Mouse (Mus musculus) embryonic fibroblast, embryonic 13.5 days (primary cell): ENCODE data around the gene Slc25a30. TPM values are rescaled to one million over a fixed set of nuclear protein-coding genes. Genes with fewer than 3 reads are reported as not detected.
A peak's percentile ranks its signal among the peaks of the same experiment; 100 is the strongest.

Source experiments
- H3K27ac ChIP-seq: 2 replicates; pipeline ENCODE4 v1.5.1; 2012; ENCODE audit warnings: low read length, control low read depth, inconsistent platforms; ENCODE audit not compliant: insufficient read depth
- H3K4me1 ChIP-seq: 2 replicates; pipeline ENCODE4 v1.6.1; 2011; ENCODE audit warnings: low read length; ENCODE audit not compliant: control insufficient read depth, insufficient read depth
- H3K4me3 ChIP-seq: 2 replicates; pipeline ENCODE4 v1.5.1; 2011; ENCODE audit warnings: mild to moderate bottlenecking, control low read depth, low read length; ENCODE audit not compliant: insufficient read depth
- CTCF ChIP-seq: IDR thresholded peaks from 2 replicates; pipeline ENCODE4 v1.5.1; 2011; ENCODE audit warnings: mild to moderate bottlenecking, control low read depth, low read length, moderate library complexity, borderline replicate concordance; ENCODE audit not compliant: insufficient read depth
- POLR2A ChIP-seq: IDR thresholded peaks from 2 replicates; pipeline ENCODE4 v1.6.1; 2011; ENCODE audit warnings: low read depth, mild to moderate bottlenecking, control low read depth, low read length, moderate library complexity
- polyA plus RNA-seq: library from polyadenylated mRNA; stranded (reverse); fragments of >200 nt; gene quantifications from 2 replicates; pipeline ENCODE4 v1.2.4, GENCODE M21; 2011; ENCODE audit warnings: low read depth; ENCODE audit not compliant: missing spikeins, insufficient read length

Slc25a30 gene
- polyA plus RNA-seq, 1 experiment, result 23.8 TPM

GRCm38 (mm10) chr14:75771101-75771501 is 15.7 kb downstream of the Slc25a30 start:
- no peak for TF ChIP-seq CTCF
- no peak for TF ChIP-seq POLR2A
- H3K4me3 ChIP-seq, result no peak overlapping the region
- H3K4me1 ChIP-seq, result no peaks in the 10 kb centered on the region
- no peak overlapping the region for H3K27ac ChIP-seq

GRCm38 (mm10) chr14:75769334-75769733 is 17.5 kb downstream of the Slc25a30 start:
- TF ChIP-seq CTCF (no peak), POLR2A (no peak)
- no peaks in the 10 kb centered on the region for H3K4me1 ChIP-seq
- no peak overlapping the region for H3K4me3 ChIP-seq
- no peak overlapping the region for H3K27ac ChIP-seq

GRCm38 (mm10) chr14:75768275-75768608 is 18.6 kb downstream of the Slc25a30 start:
- no peaks in the 10 kb centered on the region for H3K4me1 ChIP-seq
- H3K27ac ChIP-seq, result no peak overlapping the region
- H3K4me3 ChIP-seq, result no peak overlapping the region
- no peak for TF ChIP-seq CTCF
- no peak for TF ChIP-seq POLR2A

- Histone ChIP-seq H3K27ac (no peak overlapping the region), H3K4me3 (no peak overlapping the region), H3K4me1 (no peaks in the 10 kb centered on the region)
- TF ChIP-seq POLR2A, result no peak
- TF ChIP-seq CTCF, result peak; percentile 85; the same call in 1 of the 2 replicates
These were observed 19.2 kb downstream of the Slc25a30 start for GRCm38 (mm10) chr14:75767492-75768274.

- TF ChIP-seq POLR2A, result no peak
- TF ChIP-seq CTCF, result peak; percentile 29; the same call in 1 of the 2 replicates
- no peak overlapping the region for H3K27ac ChIP-seq
- no peaks in the 10 kb centered on the region for H3K4me1 ChIP-seq
- no peak overlapping the region for H3K4me3 ChIP-seq
These were observed 25.6 kb downstream of the Slc25a30 start for GRCm38 (mm10) chr14:75761028-75761805.

- Histone ChIP-seq H3K27ac (no peak overlapping the region), H3K4me3 (no peak overlapping the region), H3K4me1 (no peaks in the 10 kb centered on the region)
- no peak for TF ChIP-seq POLR2A
- no peak for TF ChIP-seq CTCF
These were observed 28.4 kb downstream of the Slc25a30 start for GRCm38 (mm10) chr14:75758401-75758800.

- no peak overlapping the region for H3K4me3 ChIP-seq
- no peak overlapping the region for H3K27ac ChIP-seq
- peaks cover 2% of the 10 kb centered on the region for H3K4me1 ChIP-seq
- no peak for TF ChIP-seq CTCF
- TF ChIP-seq POLR2A, result no peak
These were observed 29.0 kb downstream of the Slc25a30 start for GRCm38 (mm10) chr14:75757821-75758220.

- TF ChIP-seq CTCF (no peak), POLR2A (0 out of 2 replicates have a peak, but pooled peaks have one; percentile 6)
- H3K27ac ChIP-seq, result peak overlapping the region; percentile 50; the same call in 1 of the 2 replicates
- no peak overlapping the region for H3K4me3 ChIP-seq
- H3K4me1 ChIP-seq, result peaks cover 5% of the 10 kb centered on the region
These were observed 29.9 kb downstream of the Slc25a30 start for GRCm38 (mm10) chr14:75756971-75757370.

- Histone ChIP-seq H3K4me3 (peak within 1 kb of the TSS; percentile 79), H3K4me1 (peaks cover 5% of the 10 kb centered on the region)
- TF ChIP-seq POLR2A (peak; percentile 63), CTCF (peak; percentile 27; the same call in 1 of the 2 replicates)
These were observed 32.6 kb downstream of the Slc25a30 start, which contains the start of gene Cog3 for GRCm38 (mm10) chr14:75753991-75754817. TSS of gene Cog3 (minus strand) at chr14:75754517.

More at GRCm38 (mm10) chr14:75753991-75754817, 32.6 kb downstream of the Slc25a30 start, which contains the start of gene Cog3:
- peak within 1 kb of the TSS; percentile 39 for H3K27ac ChIP-seq
